Mouse (Mus musculus) embryo, embryonic 11.5 days (tissue): Measurements from ENCODE around the gene Ptprt.
"Not testable (repeated sequence)": the region's sequence is repeated elsewhere in the genome, so short reads cannot be mapped to it uniquely, and the experiment has no call there.

Source experiments
- DNase-seq: peaks from one replicate; pipeline ENCODE4 v3.0.0-alpha.2; 2012; ENCODE audit warnings: low read depth, low spot score

Gene Ptprt

GRCm38 (mm10) chr2:161549577-161549976, 1111.4 kb downstream of the Ptprt start:
- DNase-seq, result no peak

GRCm38 (mm10) chr2:161547318-161547717, 1113.6 kb downstream of the Ptprt start:
- DNase-seq, result no peak

GRCm38 (mm10) chr2:161545406-161545805, 1115.5 kb downstream of the Ptprt start:
- DNase-seq, result no peak

GRCm38 (mm10) chr2:161534151-161534550, 1126.8 kb downstream of the Ptprt start:
- DNase-seq, result no peak

GRCm38 (mm10) chr2:161527192-161527591, 1133.8 kb downstream of the Ptprt start:
- no peak for DNase-seq

GRCm38 (mm10) chr2:161519671-161520070, 1141.3 kb downstream of the Ptprt start:
- DNase-seq, result no peak

- DNase-seq, result no peak
These were observed 1144.0 kb downstream of the Ptprt start for GRCm38 (mm10) chr2:161516921-161517320.

- no peak for DNase-seq
These were observed 1147.7 kb downstream of the Ptprt start for GRCm38 (mm10) chr2:161513256-161513655.

- not testable (repeated sequence) for DNase-seq
These were observed 1148.9 kb downstream of the Ptprt start for GRCm38 (mm10) chr2:161511880-161512570.

GRCm38 (mm10) chr2:161511101-161511759, 1149.7 kb downstream of the Ptprt start:
- no peak for DNase-seq

- no peak for DNase-seq
These were observed 1161.6 kb downstream of the Ptprt start for GRCm38 (mm10) chr2:161499097-161499899.

GRCm38 (mm10) chr2:161498449-161499096, 1162.4 kb downstream of the Ptprt start:
- no peak for DNase-seq

GRCm38 (mm10) chr2:161481741-161482140, 1179.2 kb downstream of the Ptprt start:
- no peak for DNase-seq

GRCm38 (mm10) chr2:161480445-161480844, 1180.5 kb downstream of the Ptprt start:
- DNase-seq, result no peak
